Mouse (Mus musculus) small intestine, adult 2 months (tissue): Measurements from ENCODE around the gene Neurl1a.

Source experiments
- CTCF ChIP-seq: fragments of 200-500 bp; IDR thresholded peaks from 2 replicates; pipeline ENCODE4 v1.5.1; 2012; ENCODE audit warnings: low read depth, mild to moderate bottlenecking, control low read depth, inconsistent platforms, low read length, moderate library complexity, mixed read lengths; ENCODE audit not compliant: insufficient replicate concordance, insufficient read length; ENCODE audit errors: extremely low read depth
- POLR2A ChIP-seq: fragments of 200-500 bp; IDR thresholded peaks from 2 replicates; pipeline ENCODE4 v1.6.1; 2012; ENCODE audit warnings: low read depth, mild to moderate bottlenecking, control low read depth, inconsistent platforms, low read length, moderate library complexity

DNA sequence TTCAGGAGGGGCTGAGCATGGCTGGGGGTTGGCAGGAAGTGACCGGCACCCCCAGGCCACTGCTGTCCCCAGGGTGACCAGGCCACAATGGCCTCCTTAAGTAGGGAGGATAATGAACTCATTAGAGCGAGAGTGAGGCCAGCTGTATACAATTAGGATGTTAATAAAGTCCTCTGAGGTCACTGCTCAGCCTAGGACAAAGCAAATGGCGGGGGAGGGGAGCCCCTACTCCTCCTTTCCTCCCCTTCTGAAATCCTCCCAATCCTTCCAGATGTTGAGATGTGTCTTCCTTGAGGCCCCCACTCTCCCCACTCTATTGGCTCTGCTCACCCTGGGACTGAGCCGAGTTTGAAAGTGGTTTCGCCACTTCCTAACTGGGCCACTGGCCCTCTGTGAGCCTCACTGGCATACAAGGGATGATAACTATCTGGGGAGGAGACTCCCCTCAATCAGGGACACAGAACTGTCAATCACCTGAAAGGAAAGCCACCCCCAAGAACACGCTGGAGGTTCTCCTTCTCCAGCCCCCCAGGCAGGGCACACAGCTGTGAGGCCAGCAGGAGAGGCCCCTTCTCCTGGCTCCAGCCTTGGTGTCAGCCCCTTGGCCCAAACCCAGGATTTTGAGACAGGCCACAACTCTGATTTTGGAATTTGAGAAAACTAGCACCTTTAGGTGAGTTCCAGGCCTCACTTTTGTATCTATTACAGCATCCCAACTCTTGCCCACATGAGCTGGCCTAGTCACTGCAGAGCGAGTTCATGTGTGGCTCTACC lies 112.9 kb downstream of the Neurl1a start:
- TF ChIP-seq POLR2A (no peak), CTCF (no peak)
